Mouse (Mus musculus) left cerebral cortex, adult 2 months (tissue): Measurements from ENCODE around the gene Rims4. TPM values are rescaled to one million over a fixed set of nuclear protein-coding genes. Genes with fewer than 3 reads are reported as not detected.

Experiments
- DNase-seq, 2 experiments: peaks; one replicate each; pipeline ENCODE4 v3.0.0; 2021 to 2022; ENCODE audit warnings: low spot score in 2 of 2, mixed read lengths in 1 of 2; ENCODE audit errors: extremely low spot score in 1 of 2
- H3K27ac ChIP-seq: fragments of 200-600 bp; 2 replicates; pipeline ENCODE4 v1.8.1; 2022
- H3K4me3 ChIP-seq: fragments of 200-600 bp; 2 replicates; pipeline ENCODE4 v1.8.1; 2022
- CTCF ChIP-seq: fragments of 200-600 bp; IDR thresholded peaks from 2 replicates; pipeline ENCODE4 v1.8.1; 2022; ENCODE audit warnings: antibody characterized with exemption, mild to moderate bottlenecking, moderate library complexity
- intact Hi-C: fragments of 180-260 bp; cut with DNase I; formaldehyde crosslinking; loops from one replicate; pipeline ENCODE4 v1.15.1; 2025
- total RNA-seq, 2 experiments: library from RNA; stranded (reverse); gene quantifications; 2 replicates each; pipeline ENCODE4 v1.2.3; 2021

The Rims4 gene
- total RNA-seq, 2 experiments from 2014 or later: 85.4 to 89.5 TPM

DNA sequence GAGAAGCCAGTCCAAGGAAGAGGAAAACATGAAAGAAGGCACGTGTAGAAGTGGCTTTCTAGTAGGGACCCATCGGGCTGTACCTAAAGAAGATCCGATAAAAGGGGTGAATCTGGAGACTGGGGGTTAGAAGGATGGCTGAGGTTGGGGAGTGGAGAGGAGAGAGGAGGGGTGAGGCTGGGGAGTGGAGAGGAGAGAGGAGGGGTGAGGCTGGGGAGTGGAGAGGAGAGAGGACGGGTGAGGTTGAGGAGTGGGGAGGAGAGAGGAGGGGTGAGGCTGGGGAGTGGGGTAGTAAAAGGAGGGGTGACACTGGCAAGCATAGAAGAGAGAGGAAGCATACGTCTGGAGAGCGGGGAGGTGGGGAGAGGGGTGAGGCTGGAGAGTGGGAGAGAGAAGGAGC is 61.2 kb downstream of the Rims4 start:
- intact Hi-C loops: no loop called here
- no peak for DNase-seq
- no peak overlapping the region for H3K27ac ChIP-seq
- no peak for TF ChIP-seq CTCF
- no peak overlapping the region for H3K4me3 ChIP-seq

DNA sequence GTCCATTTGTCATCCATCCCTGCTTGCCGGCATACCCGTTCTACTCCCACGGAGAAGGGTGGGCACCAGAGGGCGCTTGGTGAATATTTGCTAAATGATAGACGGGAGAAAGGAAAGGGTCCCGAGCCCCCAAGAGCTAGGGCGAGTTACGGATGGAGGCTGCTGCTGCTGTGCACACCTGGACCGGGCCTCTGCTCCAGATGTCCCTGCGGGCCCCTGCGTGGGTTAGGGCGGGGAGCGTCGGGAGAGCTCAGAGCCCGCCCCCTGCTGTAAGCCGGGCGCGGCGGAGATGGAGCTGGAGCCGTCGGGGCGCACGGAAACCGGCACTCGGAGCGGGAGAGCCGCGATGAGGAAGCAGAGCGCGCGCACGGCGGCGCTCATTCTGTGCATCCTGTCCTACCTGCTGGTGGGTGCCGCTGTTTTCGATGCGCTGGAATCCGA is 65.0 kb downstream of the Rims4 start, which contains the start of gene Kcnk15:
Gene Kcnk15 (plus strand): TSS at position 191 of the 441 bp plus-strand sequence.
- TF ChIP-seq CTCF: peak; percentile 22
- Histone ChIP-seq H3K27ac (no peak within 1 kb of the TSS), H3K4me3 (no peak within 1 kb of the TSS)
- DNase-seq: no peak
- intact Hi-C loops: no loop called here

DNA sequence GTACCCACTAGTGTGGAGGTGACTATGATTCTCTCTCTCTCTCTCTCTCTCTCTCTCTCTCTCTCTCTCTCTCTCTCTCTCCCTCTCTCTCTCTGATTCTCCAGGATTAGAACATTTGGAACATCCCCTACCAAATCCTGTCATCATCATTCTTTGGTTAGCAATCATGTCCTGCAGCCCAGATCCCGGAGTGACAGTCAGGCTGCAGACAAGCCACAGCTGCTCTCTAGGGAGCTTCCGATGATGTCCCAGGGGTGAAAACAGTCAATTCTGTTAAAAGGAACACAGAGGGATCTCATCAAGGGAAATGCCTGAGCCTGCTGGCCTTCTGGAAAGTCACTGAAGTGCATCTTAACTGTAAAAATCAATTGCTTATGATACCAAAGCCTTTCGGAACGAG is 76.4 kb downstream of the Rims4 start:
- no peak for TF ChIP-seq CTCF
- no peak for DNase-seq
- H3K4me3 ChIP-seq: no peak overlapping the region
- intact Hi-C loops: no loop called here
- H3K27ac ChIP-seq: no peak overlapping the region

DNA sequence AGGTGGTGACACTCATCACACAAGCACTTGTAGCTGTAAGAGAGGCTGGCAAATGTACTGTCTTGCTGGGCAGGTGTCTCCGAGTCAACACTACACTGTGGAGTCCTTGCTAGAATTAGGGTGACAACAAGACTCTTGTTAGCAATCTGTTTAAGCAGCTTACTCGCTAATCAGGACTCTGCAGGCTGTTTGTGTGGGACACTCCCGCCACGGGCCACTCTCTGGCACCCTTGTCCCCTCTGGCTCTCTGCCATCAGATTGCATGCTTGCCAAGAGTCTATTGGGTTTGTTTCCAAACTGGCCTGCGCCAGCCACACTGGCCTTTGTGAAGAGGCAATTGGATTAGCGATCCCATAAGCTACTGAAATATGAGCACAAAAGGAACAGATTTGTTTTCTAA is 79.0 kb downstream of the Rims4 start:
- Histone ChIP-seq H3K27ac (no peak overlapping the region), H3K4me3 (no peak overlapping the region)
- TF ChIP-seq CTCF: no peak
- DNase-seq: peak in 1 of 2 experiments; percentile 28
- intact Hi-C loops: loop anchor here (5.0 to 10.0 kb wide), 2 partner anchors 55 to 128 kb away; no protein-coding TSS in a partner anchor

DNA sequence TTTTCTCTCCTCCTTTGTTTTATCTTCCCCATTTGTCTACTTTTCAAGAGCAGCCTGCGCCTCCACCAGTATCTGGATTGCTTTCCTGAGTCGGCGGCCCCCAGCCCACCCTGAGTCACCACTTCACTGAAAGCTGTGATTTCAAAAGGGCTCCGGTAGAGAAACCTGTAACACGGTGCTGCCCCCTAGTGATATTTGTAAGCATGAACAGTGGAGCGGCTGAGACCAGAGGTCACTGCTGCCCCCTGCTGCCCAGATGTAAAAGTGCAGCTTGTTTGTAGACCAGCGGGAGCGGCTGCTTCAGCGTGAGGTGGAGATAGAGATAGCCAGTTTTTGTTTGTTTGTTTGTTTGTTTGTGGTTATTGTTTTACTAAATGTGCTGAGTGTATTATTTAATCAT is 80.4 kb downstream of the Rims4 start:
- no peak overlapping the region for H3K4me3 ChIP-seq
- intact Hi-C loops: loop anchor here (5.0 to 10.0 kb wide), 2 partner anchors 53 to 129 kb away; no protein-coding TSS in a partner anchor
- TF ChIP-seq CTCF: peak; percentile 98

DNA sequence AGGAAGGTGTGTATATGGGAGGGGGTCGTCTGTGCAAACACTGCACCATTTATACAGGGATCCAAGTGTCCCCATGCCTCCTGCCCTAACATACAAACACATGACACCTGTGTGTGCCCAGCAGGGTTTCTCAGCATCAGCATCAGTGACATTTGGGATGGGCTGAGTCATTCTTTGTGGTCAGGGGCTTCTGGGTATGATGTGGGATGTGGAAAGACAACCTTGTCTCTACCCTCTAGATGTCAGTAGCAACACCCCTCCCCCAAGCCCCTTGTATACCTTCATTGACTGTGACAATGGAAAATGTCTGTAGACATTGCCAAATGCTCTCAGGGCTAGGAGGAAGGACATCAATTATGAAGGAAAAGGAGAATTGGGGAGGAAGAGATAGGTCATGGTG is 87.3 kb downstream of the Rims4 start:
- no peak overlapping the region for H3K4me3 ChIP-seq
- no peak for TF ChIP-seq CTCF
- H3K27ac ChIP-seq: no peak overlapping the region
- DNase-seq: no peak
- intact Hi-C loops: loop anchor here (10.0 kb wide), 1 partner anchor 46 kb away; no protein-coding TSS in a partner anchor

More for the DNA sequence above, 80.4 kb downstream of the Rims4 start:
- no peak overlapping the region for H3K27ac ChIP-seq
- peak; percentile 76 to 84 for DNase-seq

DNA sequence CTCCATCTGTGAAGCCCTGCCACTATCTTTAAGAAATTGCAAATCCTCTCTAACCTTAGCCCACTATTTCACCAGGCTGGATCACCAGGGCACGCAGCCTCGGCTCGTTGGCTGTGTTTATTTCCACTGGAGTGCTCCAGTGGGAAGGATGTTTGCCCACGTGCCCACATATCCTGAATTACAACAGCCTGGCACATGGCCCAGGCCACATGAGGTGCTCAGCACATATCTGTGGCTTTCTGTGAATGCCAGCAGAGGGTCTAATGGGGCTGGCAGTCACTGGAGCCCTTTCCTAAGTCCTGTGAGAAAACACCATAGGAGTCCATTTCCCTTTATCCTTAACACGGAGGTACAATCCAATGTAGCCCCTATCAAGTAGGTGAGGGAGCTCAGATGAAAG is 92.0 kb downstream of the Rims4 start:
- Histone ChIP-seq H3K4me3 (no peak overlapping the region), H3K27ac (no peak overlapping the region)
- no peak for DNase-seq
- intact Hi-C loops: loop anchor here (10.0 kb wide), 1 partner anchor 292 kb away; no protein-coding TSS in a partner anchor
- TF ChIP-seq CTCF: no peak

DNA sequence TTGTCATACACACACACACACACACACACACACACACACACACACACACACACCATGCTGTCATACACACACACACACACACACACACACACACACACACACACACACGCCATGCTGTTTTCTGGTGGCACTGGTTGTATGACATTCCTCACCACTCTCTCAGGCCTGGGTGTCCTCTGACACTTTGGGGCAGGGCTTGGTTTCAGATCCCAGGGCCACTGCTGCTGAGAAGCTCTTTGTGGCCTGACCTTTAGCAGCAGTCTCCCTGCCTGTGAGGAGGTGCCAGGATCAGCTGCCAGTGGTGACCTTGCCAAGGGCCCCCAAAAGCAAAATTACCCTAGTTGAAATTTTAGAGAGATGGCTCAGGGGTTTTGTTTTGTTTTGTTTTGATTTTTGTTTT is 92.6 kb downstream of the Rims4 start:
- intact Hi-C loops: loop anchor here (10.0 kb wide), 1 partner anchor 291 kb away; no protein-coding TSS in a partner anchor
- DNase-seq: no peak
- Histone ChIP-seq H3K4me3 (no peak overlapping the region), H3K27ac (no peak overlapping the region)
- TF ChIP-seq CTCF: no peak

DNA sequence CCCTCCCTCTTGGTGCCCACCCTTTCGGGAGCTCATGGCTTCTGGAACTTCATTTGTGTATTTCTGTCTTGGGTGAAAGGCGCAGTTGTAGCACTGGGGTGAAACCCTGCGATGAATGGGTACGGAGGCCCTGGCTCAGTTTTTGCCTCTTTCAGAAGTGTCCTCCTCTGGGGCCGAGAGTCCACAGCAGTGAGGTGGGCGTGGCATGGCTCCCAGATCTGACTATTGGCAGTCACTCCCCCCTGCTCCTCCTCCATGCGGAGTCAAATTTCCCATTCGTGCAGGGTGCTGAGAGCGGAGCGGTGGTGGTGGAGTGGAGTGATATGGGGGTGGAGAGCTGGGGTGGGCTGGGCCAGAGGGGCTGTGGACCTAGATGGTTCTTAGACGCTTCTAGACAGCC is 94.7 kb downstream of the Rims4 start:
- intact Hi-C loops: loop anchor here (10.0 kb wide), 1 partner anchor 289 kb away; no protein-coding TSS in a partner anchor
- Histone ChIP-seq H3K27ac (no peak overlapping the region), H3K4me3 (no peak overlapping the region)
- DNase-seq: no peak
- no peak for TF ChIP-seq CTCF

DNA sequence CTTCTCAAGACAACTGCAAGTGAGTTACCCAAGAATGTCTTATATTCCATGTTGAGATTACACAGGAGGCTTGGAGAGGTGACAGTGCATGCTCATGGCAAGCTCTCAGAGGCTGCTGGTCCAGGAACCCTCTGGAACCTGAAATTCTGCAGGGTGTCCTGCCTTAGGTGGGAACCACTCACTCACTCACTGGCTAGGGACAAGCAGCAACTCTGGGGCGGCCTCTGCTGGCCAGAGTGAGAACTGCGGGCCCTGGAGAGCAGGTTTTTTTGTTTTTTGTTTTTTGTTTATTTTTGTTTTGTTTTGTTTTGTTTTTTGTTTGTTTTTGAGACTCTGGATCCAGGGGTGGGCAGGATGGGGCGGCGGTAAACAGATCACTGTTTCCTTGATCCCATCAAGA is 95.2 kb downstream of the Rims4 start:
- no peak overlapping the region for H3K27ac ChIP-seq
- TF ChIP-seq CTCF: peak; percentile 99
- peak in 1 of 2 experiments; percentile 46 for DNase-seq
- no peak overlapping the region for H3K4me3 ChIP-seq
- intact Hi-C loops: loop anchor here (10.0 kb wide), 1 partner anchor 288 kb away; no protein-coding TSS in a partner anchor

DNA sequence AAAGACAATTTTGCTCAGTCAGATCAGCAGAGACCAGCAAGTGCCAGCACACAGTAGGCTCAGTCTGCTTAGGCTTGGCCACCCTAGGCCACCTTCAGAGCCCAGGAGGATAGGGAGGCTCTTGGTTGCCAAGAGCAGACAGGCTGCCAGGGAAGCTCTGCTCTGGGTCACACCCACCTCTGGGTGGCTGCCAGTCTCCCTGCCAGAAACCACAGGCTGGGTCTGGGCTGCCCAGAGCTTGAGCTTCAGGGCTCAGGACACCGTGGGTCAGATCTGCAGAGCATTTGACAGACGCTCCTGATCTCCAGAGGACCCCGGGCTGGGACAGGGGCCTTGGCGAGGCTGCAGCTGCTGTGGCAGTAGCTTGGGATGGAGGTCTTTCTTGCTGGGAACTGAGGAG is 97.9 kb downstream of the Rims4 start, which contains the start of gene Ccn5:
Gene Ccn5 (plus strand): TSS at position 255 of the 400 bp plus-strand sequence.
- no peak within 1 kb of the TSS for H3K27ac ChIP-seq
- no peak within 1 kb of the TSS for H3K4me3 ChIP-seq
- intact Hi-C loops: loop anchor here (10.0 kb wide), 1 partner anchor 286 kb away; no protein-coding TSS in a partner anchor
- no peak for DNase-seq
- TF ChIP-seq CTCF: no peak

DNA sequence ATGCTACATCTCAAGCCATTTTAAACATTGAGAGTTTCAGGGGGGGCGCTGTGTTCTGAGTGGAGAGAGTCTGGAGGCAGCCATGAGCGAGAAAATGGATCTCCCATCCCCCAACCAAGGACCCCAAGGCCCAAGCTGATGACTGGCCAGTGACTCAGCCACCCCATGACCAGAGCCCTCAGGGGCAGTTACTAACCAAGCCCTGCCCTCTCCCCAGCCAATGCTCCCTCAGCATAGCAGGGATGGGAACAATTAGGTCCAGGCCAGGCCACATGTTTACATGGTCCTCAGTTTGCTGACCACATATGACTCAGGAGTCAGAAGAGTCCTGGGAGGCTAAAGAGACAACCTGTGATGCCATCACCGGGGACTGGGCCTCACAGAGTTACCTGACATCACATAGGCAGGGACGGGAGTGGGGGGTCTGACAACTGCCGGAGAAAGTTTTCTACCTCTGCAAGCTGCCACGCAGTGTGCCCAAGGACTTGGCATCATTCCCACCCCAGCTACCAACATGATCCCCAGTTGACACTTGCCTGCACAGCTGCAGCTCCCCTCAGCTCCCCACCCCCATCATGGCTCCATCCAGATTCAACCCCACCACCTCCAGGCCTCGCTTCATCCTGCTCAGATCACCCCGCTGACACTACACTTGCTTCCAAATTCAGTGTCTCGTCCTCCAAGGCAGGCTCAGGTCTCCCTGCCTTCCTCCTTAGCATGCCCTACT is 103.6 kb downstream of the Rims4 start:
- H3K27ac ChIP-seq: no peak overlapping the region
- DNase-seq: no peak
- no peak for TF ChIP-seq CTCF
- no peak overlapping the region for H3K4me3 ChIP-seq
- intact Hi-C loops: no loop called here
